Mouse (Mus musculus): ENCODE results near the gene Timp1. TPM values are rescaled to one million over a fixed set of nuclear protein-coding genes. Genes with fewer than 3 reads are reported as not detected.

Gene Timp1
- total RNA-seq, 4 experiments from 2014 or later, result 0.36 to 0.99 (median 0.59) TPM; not detected in 1

DNA sequence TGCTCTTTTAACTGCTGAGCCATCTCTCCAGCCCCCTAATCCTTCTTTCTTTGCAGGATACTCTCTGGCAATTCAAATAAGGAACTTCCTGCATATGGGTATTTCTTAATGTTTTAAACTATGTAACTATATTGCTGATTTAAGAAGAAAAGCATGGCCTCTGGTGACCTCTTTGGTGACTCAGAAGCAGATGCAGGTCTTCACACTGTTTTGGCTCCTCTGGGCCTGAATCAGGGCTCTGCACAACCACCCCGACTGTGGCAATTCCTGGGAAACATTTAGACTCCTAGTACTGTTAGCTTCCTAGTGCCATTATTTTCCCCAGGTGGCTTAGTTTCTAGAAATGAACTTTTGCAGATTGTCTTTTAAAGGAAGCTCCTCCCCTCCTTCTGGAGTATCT, 53.5 kb downstream of the Timp1 start:
- no peak for DNase-seq (ENCODE audit: low spot score in 2 of 2)

Small RNAs within 50 kb of the gene (microRNA-seq; reads per million reads assigned to microRNA genes)
- not detected for gene Gm24824
- not detected for gene Mir5617

Other genes starting within 250 kb of the Timp1 start
- gene Uba1, start 211.8 kb upstream of the Timp1 start, total RNA-seq (2022), result 100 to 1,000 TPM; 143 to 161 (median 149) TPM
- 100 to 1,000 TPM; 105 to 130 (median 120) TPM for gene Cdk16, start 182.2 kb upstream of the Timp1 start, total RNA-seq (2022)
- gene Usp11, start 166.3 kb upstream of the Timp1 start, total RNA-seq (2022), result 1 to 10 TPM; 1.7 to 2.3 (median 2.1) TPM
- 100 to 1,000 TPM; 102 to 107 (median 105) TPM for gene Araf, start 72.4 kb upstream of the Timp1 start, total RNA-seq (2022)
- under 1 TPM in 1 of 4 experiments, not detected in 3; 0.10 TPM for gene Syn1, start 50.8 kb downstream of the Timp1 start, total RNA-seq (2022)
- gene Cfp, start 61.4 kb downstream of the Timp1 start, total RNA-seq (2022), result 1 to 10 TPM; 1.3 to 4.5 (median 2.1) TPM
- gene Elk1, start 80.4 kb downstream of the Timp1 start, total RNA-seq (2022), result 1 to 10 TPM; 5.6 to 6.9 (median 6.1) TPM
- 10 to 100 TPM; 28.9 to 38.7 (median 37.2) TPM for gene Uxt, start 91.9 kb downstream of the Timp1 start, total RNA-seq (2022)
- gene Zfp182, start 192.2 kb downstream of the Timp1 start, total RNA-seq (2022), result 1 to 10 TPM; 1.2 to 1.3 (median 1.3) TPM
- gene Spaca5, start 198.2 kb downstream of the Timp1 start, total RNA-seq (2022), result not detected
- under 1 TPM; 0.10 to 0.19 (median 0.16) TPM for gene Zfp300, start 219.4 kb downstream of the Timp1 start, total RNA-seq (2022)
- gene Ssxa1, start 245.7 kb downstream of the Timp1 start, total RNA-seq (2022), result not detected

All from gastrocnemius, adult 8-10 months (tissue).